Mouse (Mus musculus) G1E (cell line): Measurements from ENCODE around the gene Parl. TPM values are rescaled to one million over a fixed set of nuclear protein-coding genes. Genes with fewer than 3 reads are reported as not detected.

Experiments used
- ATAC-seq: 2 replicates; pipeline ENCODE4 v1.8.0; 2016; ENCODE audit warnings: mild to moderate bottlenecking; ENCODE audit not compliant: insufficient number of reproducible peaks, poor library complexity, low FRiP score, severe bottlenecking; ENCODE audit errors: extremely low read depth
- DNase-seq: peaks from one replicate; pipeline ENCODE4 v3.0.0; 2012; ENCODE audit warnings: low spot score
- H3K27me3 ChIP-seq: 2 replicates; pipeline ENCODE4 v1.6.1; 2012; ENCODE audit warnings: mild to moderate bottlenecking, low read length, inconsistent platforms; ENCODE audit not compliant: insufficient read depth
- H3K36me3 ChIP-seq: replicated peaks from 2 replicates; pipeline ENCODE3; 2012; ENCODE audit warnings: mild to moderate bottlenecking, inconsistent platforms
- H3K4me1 ChIP-seq: 2 replicates; pipeline ENCODE4 v1.6.1; 2012; ENCODE audit warnings: low read depth, low read length, inconsistent platforms, mixed read lengths; ENCODE audit not compliant: insufficient read depth
- H3K4me3 ChIP-seq: 2 replicates; pipeline ENCODE4 v1.5.1; 2012; ENCODE audit warnings: low read depth, mild to moderate bottlenecking, inconsistent platforms, low read length, moderate library complexity, mixed read lengths
- H3K9me3 ChIP-seq: replicated peaks from 2 replicates; pipeline ENCODE4 v1.6.1; 2012; ENCODE audit warnings: inconsistent platforms
- CTCF ChIP-seq: IDR thresholded peaks from 2 replicates; pipeline ENCODE4 v1.5.1; 2012; ENCODE audit warnings: low read depth, low read length, inconsistent platforms, mixed read lengths
- GATA1 ChIP-seq: IDR thresholded peaks from 2 replicates; pipeline ENCODE4 v1.6.1; 2012; ENCODE audit warnings: borderline replicate concordance, low read length, inconsistent platforms, mixed read lengths
- GATA2 ChIP-seq: IDR thresholded peaks from 2 replicates; pipeline ENCODE4 v1.6.1; 2012; ENCODE audit warnings: low read depth, low read length, inconsistent platforms, borderline replicate concordance
- POLR2AphosphoS5 ChIP-seq: IDR thresholded peaks from 2 replicates; pipeline ENCODE4 v1.6.1; 2012; ENCODE audit warnings: low read depth, low read length, inconsistent platforms; ENCODE audit not compliant: insufficient replicate concordance
- TAL1 ChIP-seq: conservative IDR thresholded peaks from 2 replicates; pipeline ENCODE4 v1.6.1; 2012; ENCODE audit warnings: low read depth, low read length, inconsistent platforms, mixed read lengths
- polyA plus RNA-seq: library from polyadenylated mRNA; stranded (reverse); fragments of >175 nt; gene quantifications from 2 replicates; pipeline ENCODE4 v1.2.3, GENCODE M21; 2012
- total RNA-seq, 2 experiments: library from RNA; stranded (forward) in 1 of 2; stranded (reverse) in 1 of 2; fragments of 200-1000 nt in 1 of 2; fragments of >200 nt in 1 of 2; fragmentation: Nextera tagmentation in 1 of 2; gene quantifications; 2 replicates each; pipeline ENCODE4 v1.2.3; 2014 to 2017

The Parl gene
- total and polyA plus RNA-seq, 3 experiments = 70.4 to 301 (median 131) TPM

DNA sequence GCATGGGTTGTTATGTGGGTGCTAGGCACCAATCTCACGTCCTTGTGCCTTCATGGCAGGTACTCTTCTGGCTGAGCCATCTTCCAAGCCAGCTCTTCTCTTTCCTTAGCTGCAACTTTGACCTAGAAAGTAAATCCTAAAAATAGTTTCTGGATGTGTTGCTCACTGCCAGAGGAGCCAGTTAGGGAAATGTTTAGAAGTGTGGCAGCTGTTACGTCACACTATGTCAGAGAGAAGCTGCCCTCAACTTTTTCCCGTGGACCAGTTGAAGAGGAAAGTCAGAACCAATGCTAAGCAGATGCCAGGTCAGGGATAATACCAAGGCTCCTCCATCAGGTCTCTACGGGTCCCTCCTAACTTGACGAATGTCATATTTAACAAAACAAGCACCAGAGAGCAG, 22.8 kb downstream of the Parl start:
- Histone ChIP-seq H3K36me3 (peaks cover 63% of the 10 kb centered on the region), H3K4me3 (no peak overlapping the region), H3K9me3 (no peaks in the 10 kb centered on the region), H3K27me3 (no peaks in the 10 kb centered on the region), H3K4me1 (peaks cover 13% of the 10 kb centered on the region)
- no peak for ATAC-seq
- TF ChIP-seq GATA1 (no peak), TAL1 (no peak), GATA2 (no peak), CTCF (no peak), POLR2AphosphoS5 (no peak)
- DNase-seq = no peak

- H3K27me3 ChIP-seq = peaks cover 22% of the 10 kb centered on the region
- DNase-seq = no peak
- H3K4me3 ChIP-seq = no peak overlapping the region
- no peak for TF ChIP-seq CTCF
- no peak for TF ChIP-seq GATA1
- no peak for TF ChIP-seq GATA2
- TF ChIP-seq POLR2AphosphoS5 = no peak
- TF ChIP-seq TAL1 = no peak
- ATAC-seq = no peak
- peaks cover 8% of the 10 kb centered on the region for H3K4me1 ChIP-seq
- peaks cover 2% of the 10 kb centered on the region for H3K36me3 ChIP-seq
- H3K9me3 ChIP-seq = no peaks in the 10 kb centered on the region
Observed at GRCm38 (mm10) chr16:20272994-20273393, 29.2 kb downstream of the Parl start.

DNA sequence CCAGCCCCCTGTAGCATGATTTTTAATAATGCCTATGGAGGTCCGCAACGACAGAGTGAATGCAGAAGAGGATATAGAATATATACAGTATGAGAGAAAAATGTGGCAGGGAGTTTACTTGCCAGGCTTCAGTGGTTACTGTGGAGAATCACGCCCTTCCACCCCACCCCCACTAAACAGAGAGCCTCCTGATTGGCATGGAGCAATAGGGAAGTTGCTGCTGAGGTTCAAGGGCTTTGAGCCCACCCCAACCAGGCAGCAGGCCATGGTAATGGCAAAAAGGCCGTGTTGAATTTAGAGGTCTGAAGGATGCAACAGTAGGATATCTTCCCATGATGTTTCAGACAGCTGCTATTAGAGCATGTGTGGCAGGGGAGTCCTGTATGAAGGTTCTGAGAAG, 30.8 kb downstream of the Parl start:
- Histone ChIP-seq H3K36me3 (no peaks in the 10 kb centered on the region), H3K4me3 (no peak overlapping the region), H3K4me1 (peaks cover 8% of the 10 kb centered on the region), H3K9me3 (no peaks in the 10 kb centered on the region), H3K27me3 (peaks cover 25% of the 10 kb centered on the region)
- DNase-seq (no peak), ATAC-seq (no peak)
- TF ChIP-seq CTCF (no peak), TAL1 (no peak), POLR2AphosphoS5 (no peak), GATA1 (no peak), GATA2 (no peak)

GRCm38 (mm10) chr16:20265089-20265488, 37.1 kb downstream of the Parl start:
- TF ChIP-seq GATA1 (no peak), GATA2 (no peak), TAL1 (no peak), CTCF (no peak), POLR2AphosphoS5 (no peak)
- Histone ChIP-seq H3K27me3 (peaks cover 17% of the 10 kb centered on the region), H3K36me3 (no peaks in the 10 kb centered on the region), H3K9me3 (no peaks in the 10 kb centered on the region), H3K4me1 (peaks cover 3% of the 10 kb centered on the region; the same call in 1 of the 2 replicates), H3K4me3 (no peak overlapping the region)
- ATAC-seq = no peak
- DNase-seq = no peak

- Histone ChIP-seq H3K4me1 (no peaks in the 10 kb centered on the region), H3K9me3 (no peaks in the 10 kb centered on the region), H3K4me3 (no peak overlapping the region), H3K27me3 (peaks cover 16% of the 10 kb centered on the region), H3K36me3 (no peaks in the 10 kb centered on the region)
- no peak for TF ChIP-seq CTCF
- TF ChIP-seq POLR2AphosphoS5 = no peak
- no peak for TF ChIP-seq TAL1
- TF ChIP-seq GATA1 = no peak
- no peak for TF ChIP-seq GATA2
- DNase-seq (no peak), ATAC-seq (no peak)
Observed at GRCm38 (mm10) chr16:20257926-20258325, 44.3 kb downstream of the Parl start.

GRCm38 (mm10) chr16:20248442-20249174, 53.6 kb downstream of the Parl start:
- no peak for ATAC-seq

More at GRCm38 (mm10) chr16:20248442-20249174, 53.6 kb downstream of the Parl start:
- DNase-seq = no peak
- Histone ChIP-seq H3K36me3 (no peaks in the 10 kb centered on the region), H3K9me3 (no peaks in the 10 kb centered on the region), H3K4me3 (no peak overlapping the region), H3K27me3 (peaks cover 7% of the 10 kb centered on the region), H3K4me1 (no peaks in the 10 kb centered on the region)
- TF ChIP-seq CTCF (no peak), TAL1 (no peak), GATA1 (no peak), GATA2 (no peak), POLR2AphosphoS5 (no peak)
